Mouse (Mus musculus) stomach, embryonic 15.5 days (tissue): ENCODE measurements at regions not wholly inside any gene's neighbourhood (a gene's known extent, or its start where the extent isn't known, plus 50 kb on each side); places are given as distances from the start of the nearest gene placed in this dataset.

ENCODE experiments used
- ATAC-seq: fragments of 200-750 bp; cut with Nextera tagmentation; 2 replicates; pipeline ENCODE4 v1.8.0; 2017; ENCODE audit warnings: low read depth, moderate number of reproducible peaks, moderate TSS enrichment; ENCODE audit not compliant: insufficient read depth, low FRiP score
- H3K27ac ChIP-seq: fragments of 300-500 bp; sonication (generic); 2 replicates; pipeline ENCODE4 v1.5.1; 2015; ENCODE audit warnings: mild to moderate bottlenecking, inconsistent platforms
- H3K27me3 ChIP-seq: fragments of 300-500 bp; sonication (generic); replicated peaks from 2 replicates; pipeline ENCODE4 v1.6.1; 2015; ENCODE audit warnings: inconsistent platforms
- H3K36me3 ChIP-seq: fragments of 300-500 bp; sonication (generic); 2 replicates; pipeline ENCODE4 v1.6.1; 2015; ENCODE audit warnings: inconsistent platforms
- H3K4me1 ChIP-seq: fragments of 300-500 bp; sonication (generic); 2 replicates; pipeline ENCODE4 v1.6.1; 2015; ENCODE audit warnings: inconsistent platforms
- H3K4me2 ChIP-seq: fragments of 300-500 bp; sonication (generic); 2 replicates; pipeline ENCODE4 v1.6.1; 2015; ENCODE audit warnings: mild to moderate bottlenecking, inconsistent platforms
- H3K4me3 ChIP-seq: fragments of 300-500 bp; sonication (generic); replicated peaks from 2 replicates; pipeline ENCODE4 v1.5.1; 2015; ENCODE audit warnings: inconsistent platforms
- H3K9ac ChIP-seq: fragments of 300-500 bp; sonication (generic); 2 replicates; pipeline ENCODE4 v1.6.1; 2015; ENCODE audit warnings: inconsistent platforms
- H3K9me3 ChIP-seq: fragments of 300-500 bp; sonication (generic); 2 replicates; pipeline ENCODE4 v1.6.1; 2016; ENCODE audit warnings: inconsistent platforms
- WGBS: fragments of 180-500 bp; shearing (Covaris S2); methylation state at CpG from one replicate; pipeline ENCODE4 v1.1.7; 2015; 5-methylcytosine and 5-hydroxymethylcytosine counted together

DNA sequence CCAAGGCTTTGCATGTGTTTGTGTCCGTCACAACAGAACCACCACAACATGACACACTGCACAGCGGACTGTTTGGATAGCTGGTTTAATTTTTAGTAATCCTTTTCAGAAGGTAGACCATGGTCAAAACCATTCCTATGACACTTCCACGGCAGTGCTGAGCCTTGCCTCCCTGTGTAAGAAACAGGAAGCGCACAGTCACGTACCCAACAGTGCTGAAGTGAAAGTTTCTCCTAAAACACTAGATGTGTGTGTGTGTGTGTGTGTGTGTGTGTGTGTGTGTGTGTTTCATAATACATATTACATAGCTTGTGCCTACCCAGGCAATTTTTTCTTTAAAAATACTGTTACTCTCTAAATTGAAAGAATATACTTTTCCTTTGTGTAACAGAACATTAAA lies 331.0 kb downstream of the Foxa2 start:
- H3K27me3 ChIP-seq, result no peaks in the 10 kb centered on the region
- 82% methylated on average over 5 of the region's 5 CpGs for WGBS

GRCm38 (mm10) chr2:147710593-147711265 lies 336.0 kb downstream of the Foxa2 start:
- H3K4me1 ChIP-seq, result no peaks in the 10 kb centered on the region
- no peaks in the 10 kb centered on the region for H3K9me3 ChIP-seq
- H3K27me3 ChIP-seq, result no peaks in the 10 kb centered on the region
- no peaks in the 10 kb centered on the region for H3K36me3 ChIP-seq
- no peak overlapping the region for H3K4me2 ChIP-seq
- 61% methylated on average over 8 of the region's 8 CpGs for WGBS
- no peak overlapping the region for H3K4me3 ChIP-seq
- ATAC-seq, result no peak
- no peak overlapping the region for H3K9ac ChIP-seq
- no peak overlapping the region for H3K27ac ChIP-seq

More for the DNA sequence above, 331.0 kb downstream of the Foxa2 start:
- Histone ChIP-seq H3K27ac (no peak overlapping the region), H3K9ac (no peak overlapping the region), H3K4me2 (no peak overlapping the region), H3K4me3 (no peak overlapping the region), H3K36me3 (no peaks in the 10 kb centered on the region), H3K9me3 (no peaks in the 10 kb centered on the region), H3K4me1 (no peaks in the 10 kb centered on the region)
- no peak for ATAC-seq

GRCm38 (mm10) chr2:147709799-147710198 lies 337.0 kb downstream of the Foxa2 start:
- no peaks in the 10 kb centered on the region for H3K9me3 ChIP-seq
- no peak for ATAC-seq

DNA sequence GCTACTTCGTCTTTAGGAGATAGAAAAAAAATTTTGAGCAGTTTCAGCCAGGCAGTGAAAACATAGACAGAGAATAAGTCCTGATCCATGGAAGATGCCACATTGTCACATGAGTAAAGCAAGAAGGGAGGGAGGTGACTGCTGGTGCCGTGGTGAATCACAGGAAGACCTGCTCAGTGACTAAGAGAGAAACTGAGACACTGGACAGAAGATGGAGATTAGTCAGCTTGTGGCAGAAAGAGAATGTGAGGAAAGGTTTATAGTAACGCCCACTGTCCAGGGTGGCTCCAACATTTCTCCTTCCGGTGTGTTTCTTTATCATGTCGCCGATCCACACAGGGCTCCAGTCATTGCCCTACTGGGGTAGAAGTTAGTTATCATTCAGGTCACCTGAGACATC lies 339.6 kb downstream of the Foxa2 start:
- Histone ChIP-seq H3K27ac (no peak overlapping the region), H3K36me3 (no peaks in the 10 kb centered on the region), H3K27me3 (no peaks in the 10 kb centered on the region), H3K4me1 (no peaks in the 10 kb centered on the region), H3K4me2 (no peak overlapping the region), H3K9ac (no peak overlapping the region), H3K9me3 (no peaks in the 10 kb centered on the region), H3K4me3 (no peak overlapping the region)
- WGBS, result 81% methylated on average over 6 of the region's 6 CpGs
- no peak for ATAC-seq

More at GRCm38 (mm10) chr2:147709799-147710198, 337.0 kb downstream of the Foxa2 start:
- Histone ChIP-seq H3K9ac (no peak overlapping the region), H3K36me3 (no peaks in the 10 kb centered on the region), H3K4me1 (no peaks in the 10 kb centered on the region), H3K4me2 (no peak overlapping the region), H3K27ac (no peak overlapping the region), H3K4me3 (no peak overlapping the region), H3K27me3 (no peaks in the 10 kb centered on the region)

- H3K4me3 ChIP-seq, result no peak overlapping the region
- 69% methylated on average over 10 of the region's 10 CpGs for WGBS
- no peaks in the 10 kb centered on the region for H3K4me1 ChIP-seq
- no peak overlapping the region for H3K9ac ChIP-seq
- H3K4me2 ChIP-seq, result no peak overlapping the region
- no peaks in the 10 kb centered on the region for H3K36me3 ChIP-seq
- no peak for ATAC-seq
- H3K27me3 ChIP-seq, result no peaks in the 10 kb centered on the region
- no peak overlapping the region for H3K27ac ChIP-seq
- no peaks in the 10 kb centered on the region for H3K9me3 ChIP-seq
These were observed 342.3 kb downstream of the Pax1 start for GRCm38 (mm10) chr2:147703981-147704380.

- Histone ChIP-seq H3K9me3 (no peaks in the 10 kb centered on the region), H3K4me3 (no peak overlapping the region), H3K27me3 (no peaks in the 10 kb centered on the region), H3K4me2 (no peak overlapping the region), H3K9ac (no peak overlapping the region), H3K27ac (no peak overlapping the region), H3K36me3 (no peaks in the 10 kb centered on the region), H3K4me1 (no peaks in the 10 kb centered on the region)
- no peak for ATAC-seq
- WGBS, result 40% methylated on average over 6 of the region's 6 CpGs
These were observed 340.8 kb downstream of the Pax1 start for GRCm38 (mm10) chr2:147702330-147703063.

DNA sequence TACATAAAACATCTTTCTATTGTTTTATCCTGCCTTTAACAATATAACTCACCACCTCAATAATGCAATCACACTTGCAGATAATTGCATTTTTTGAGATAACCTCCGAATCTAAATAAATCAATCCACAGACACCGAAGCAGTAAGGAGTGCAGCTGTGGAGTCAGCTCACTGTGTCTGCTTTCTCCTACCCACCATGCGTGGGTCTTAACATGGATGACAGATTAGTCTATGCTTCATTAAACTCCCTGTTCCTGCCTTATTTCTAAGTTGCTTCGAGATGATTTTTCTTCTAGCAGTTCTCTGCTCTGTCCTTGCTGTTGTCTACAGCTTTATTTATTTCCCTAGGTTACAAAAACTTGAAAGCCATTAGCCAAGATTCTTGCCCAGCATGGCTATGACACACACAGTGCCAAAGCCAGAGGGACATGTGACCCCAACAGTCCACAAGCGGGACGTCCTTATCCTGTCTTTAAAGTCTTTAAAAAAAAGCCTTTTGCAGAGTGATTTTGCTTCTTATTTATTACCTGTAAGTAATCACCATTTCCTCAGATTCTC lies 337.9 kb downstream of the Pax1 start:
- H3K36me3 ChIP-seq, result no peaks in the 10 kb centered on the region
- no peaks in the 10 kb centered on the region for H3K27me3 ChIP-seq
- H3K4me1 ChIP-seq, result no peaks in the 10 kb centered on the region
- WGBS, result 55% methylated on average over 6 of the region's 6 CpGs
- no peak for ATAC-seq
- no peaks in the 10 kb centered on the region for H3K9me3 ChIP-seq
- no peak overlapping the region for H3K27ac ChIP-seq
- no peak overlapping the region for H3K4me3 ChIP-seq
- H3K9ac ChIP-seq, result no peak overlapping the region
- no peak overlapping the region for H3K4me2 ChIP-seq

DNA sequence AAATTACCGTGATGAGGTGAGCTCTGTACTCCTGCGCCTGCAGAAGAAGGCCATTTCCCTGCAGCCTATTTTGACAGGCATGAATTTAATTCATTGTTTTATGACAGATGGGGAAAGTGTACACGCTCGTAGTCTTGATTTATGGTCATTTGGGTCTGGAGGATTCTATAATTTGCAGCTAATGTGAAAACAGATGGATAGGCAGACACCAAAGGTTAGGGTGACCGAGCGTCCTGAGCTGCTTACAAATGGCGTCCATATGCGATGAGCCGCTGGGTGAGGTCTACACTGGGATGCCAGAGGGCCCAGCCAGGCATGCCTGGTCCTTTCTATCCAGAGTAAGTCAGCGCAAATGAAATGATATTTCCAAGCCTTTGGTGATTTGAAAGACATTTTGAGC lies 330.2 kb downstream of the Pax1 start:
- H3K4me2 ChIP-seq, result no peak overlapping the region
- H3K4me3 ChIP-seq, result no peak overlapping the region
- H3K27ac ChIP-seq, result no peak overlapping the region
- no peaks in the 10 kb centered on the region for H3K36me3 ChIP-seq
- H3K27me3 ChIP-seq, result no peaks in the 10 kb centered on the region
- H3K4me1 ChIP-seq, result no peaks in the 10 kb centered on the region
- no peak for ATAC-seq
- no peak overlapping the region for H3K9ac ChIP-seq
- WGBS, result 64% methylated on average over 10 of the region's 10 CpGs
- no peaks in the 10 kb centered on the region for H3K9me3 ChIP-seq

DNA sequence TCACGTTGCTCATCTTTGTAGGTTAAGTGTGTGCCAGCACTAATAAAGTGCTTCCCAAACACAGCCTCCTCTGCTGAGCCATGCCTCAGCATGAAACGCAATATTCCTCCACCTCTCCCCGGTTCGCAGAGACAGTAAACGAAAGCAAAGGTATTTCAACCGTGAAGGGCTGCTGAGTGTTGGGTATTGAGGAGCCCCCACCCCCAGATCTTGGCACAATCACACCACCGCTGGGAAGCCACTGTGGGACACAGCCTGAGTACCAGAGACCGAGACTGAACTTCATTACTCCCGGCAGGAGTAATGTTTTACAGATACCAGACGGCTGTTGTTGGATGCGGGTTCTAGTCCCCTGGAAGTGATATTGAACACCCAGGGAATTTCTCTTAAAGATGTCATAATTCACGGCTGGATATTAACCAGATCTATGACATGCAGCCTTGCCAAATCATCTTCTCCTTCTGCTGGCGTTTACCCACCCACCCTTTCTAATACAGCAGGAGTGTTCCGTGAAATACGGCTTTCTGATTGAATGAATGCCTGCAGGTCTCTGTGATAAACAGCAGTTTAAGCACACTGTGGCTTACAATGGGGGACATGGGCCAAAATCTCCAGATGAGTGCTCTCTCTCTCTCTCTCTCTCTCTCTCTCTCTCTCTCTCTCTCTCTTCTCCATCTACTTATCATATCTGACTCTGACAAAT lies 328.9 kb downstream of the Pax1 start:
- no peaks in the 10 kb centered on the region for H3K27me3 ChIP-seq
- H3K4me1 ChIP-seq, result no peaks in the 10 kb centered on the region
- 57% methylated on average over 15 of the region's 15 CpGs for WGBS
- H3K9ac ChIP-seq, result no peak overlapping the region
- ATAC-seq, result no peak
- H3K27ac ChIP-seq, result no peak overlapping the region
- H3K9me3 ChIP-seq, result no peaks in the 10 kb centered on the region
- H3K36me3 ChIP-seq, result no peaks in the 10 kb centered on the region
- no peak overlapping the region for H3K4me2 ChIP-seq
- H3K4me3 ChIP-seq, result no peak overlapping the region

DNA sequence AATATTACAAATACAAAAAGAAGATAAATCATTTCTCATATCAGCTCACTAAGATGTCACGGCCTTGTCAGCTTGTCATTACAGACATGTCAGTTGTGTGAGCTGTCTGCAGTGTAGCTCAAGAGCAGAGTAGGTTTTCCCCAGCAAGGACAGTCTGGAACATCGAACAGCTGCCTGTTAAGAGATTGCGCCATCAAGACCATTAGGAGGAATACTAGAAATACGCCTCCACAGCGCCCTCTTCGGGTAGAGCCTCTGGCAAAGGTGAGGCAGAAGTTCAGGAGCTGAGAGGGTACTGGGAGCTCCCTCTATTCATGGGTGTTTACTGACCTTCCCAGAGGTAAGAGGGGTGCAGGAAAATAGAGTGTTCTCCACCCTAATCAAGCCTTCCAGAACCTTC lies 327.0 kb downstream of the Pax1 start:
- Histone ChIP-seq H3K4me2 (no peak overlapping the region), H3K9ac (no peak overlapping the region), H3K4me1 (no peaks in the 10 kb centered on the region), H3K27ac (no peak overlapping the region), H3K4me3 (no peak overlapping the region), H3K9me3 (no peaks in the 10 kb centered on the region), H3K27me3 (no peaks in the 10 kb centered on the region), H3K36me3 (no peaks in the 10 kb centered on the region)
- no peak for ATAC-seq
- 20% methylated on average over 6 of the region's 6 CpGs for whole genome bisulfite sequencing

DNA sequence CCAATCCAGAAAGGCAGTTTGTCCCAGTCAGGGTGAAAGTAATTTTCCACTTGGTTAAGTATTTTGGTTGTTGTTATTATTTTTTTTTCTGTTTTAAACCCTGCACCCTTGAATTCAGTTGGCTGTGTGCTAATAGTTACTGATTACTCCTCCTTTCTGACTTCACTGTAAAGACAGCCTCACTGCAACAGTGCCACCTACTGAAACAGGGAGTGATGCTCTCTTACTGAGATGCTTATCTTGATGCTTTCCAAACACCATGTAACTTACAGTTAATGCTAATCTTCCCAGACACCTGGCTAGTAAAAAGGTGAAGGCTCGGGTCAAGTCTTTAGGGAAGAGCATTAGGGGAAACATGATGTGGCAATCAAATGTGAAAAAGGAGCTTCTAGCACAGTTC lies 294.9 kb downstream of the Pax1 start:
- no peak for ATAC-seq
- H3K9me3 ChIP-seq, result no peaks in the 10 kb centered on the region
- H3K4me1 ChIP-seq, result no peaks in the 10 kb centered on the region
- no peak overlapping the region for H3K9ac ChIP-seq
- H3K36me3 ChIP-seq, result no peaks in the 10 kb centered on the region
- whole genome bisulfite sequencing, result 14% methylated on average over 1 of the region's 1 CpGs
- no peak overlapping the region for H3K4me2 ChIP-seq
- no peaks in the 10 kb centered on the region for H3K27me3 ChIP-seq
- H3K27ac ChIP-seq, result no peak overlapping the region
- no peak overlapping the region for H3K4me3 ChIP-seq

GRCm38 (mm10) chr2:147650229-147650628 lies 288.5 kb downstream of the Pax1 start:
- Histone ChIP-seq H3K4me2 (no peak overlapping the region), H3K27ac (no peak overlapping the region), H3K9ac (no peak overlapping the region), H3K4me1 (no peaks in the 10 kb centered on the region), H3K27me3 (no peaks in the 10 kb centered on the region), H3K9me3 (no peaks in the 10 kb centered on the region), H3K4me3 (no peak overlapping the region), H3K36me3 (no peaks in the 10 kb centered on the region)
- ATAC-seq, result no peak
- 60% methylated on average over 3 of the region's 3 CpGs for WGBS
